Mouse (Mus musculus): ENCODE results near the gene 9930022D16Rik. TPM values are rescaled to one million over a fixed set of nuclear protein-coding genes. Genes with fewer than 3 reads are reported as not detected.

9930022D16Rik gene
- total RNA-seq (2022), result not detected

DNA sequence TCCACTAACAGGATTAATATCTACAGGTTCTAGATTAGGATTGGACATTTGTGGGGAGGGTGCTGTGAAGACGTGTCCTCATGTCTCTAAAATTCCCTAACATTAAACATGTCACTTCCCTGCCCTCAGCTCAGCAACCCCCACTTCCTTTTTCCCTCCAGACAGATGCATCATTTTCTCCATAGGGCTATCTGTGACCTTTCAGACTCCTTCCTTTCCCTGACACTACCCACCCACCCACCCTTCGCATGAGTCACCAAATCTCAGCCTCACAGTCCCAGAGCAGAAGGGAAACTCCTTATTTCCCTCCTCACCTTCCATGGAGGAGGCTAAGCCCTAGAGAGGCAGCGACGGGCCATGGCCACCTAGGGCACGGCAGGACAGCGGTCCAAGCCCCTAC, at the start of gene 9930022D16Rik:
9930022D16Rik (plus strand) TSS at position 301 of the 400 bp plus-strand sequence.
- no peak for DNase-seq (ENCODE audit: low spot score)

DNA sequence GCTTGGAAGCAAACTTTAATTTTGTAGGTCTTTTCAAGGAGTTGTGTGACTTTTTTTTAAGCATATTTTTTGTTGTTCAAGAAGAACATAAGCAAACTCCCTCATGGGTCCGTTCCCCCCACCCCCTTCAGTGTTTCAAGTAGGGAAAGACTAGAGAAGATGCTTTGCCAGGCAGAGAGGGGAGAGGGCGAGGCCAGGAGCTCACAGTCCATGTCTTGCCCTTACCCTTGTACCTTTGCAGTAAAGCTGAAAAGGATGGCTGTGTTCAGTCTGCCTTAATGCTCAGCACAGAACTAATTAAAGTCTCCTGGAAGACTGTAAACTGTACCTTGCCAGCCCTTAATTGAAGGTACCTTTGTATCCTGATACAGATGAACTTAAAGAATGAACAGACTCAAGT, 49.4 kb upstream of the 9930022D16Rik start:
- DNase-seq (ENCODE audit: low spot score), result no peak

DNA sequence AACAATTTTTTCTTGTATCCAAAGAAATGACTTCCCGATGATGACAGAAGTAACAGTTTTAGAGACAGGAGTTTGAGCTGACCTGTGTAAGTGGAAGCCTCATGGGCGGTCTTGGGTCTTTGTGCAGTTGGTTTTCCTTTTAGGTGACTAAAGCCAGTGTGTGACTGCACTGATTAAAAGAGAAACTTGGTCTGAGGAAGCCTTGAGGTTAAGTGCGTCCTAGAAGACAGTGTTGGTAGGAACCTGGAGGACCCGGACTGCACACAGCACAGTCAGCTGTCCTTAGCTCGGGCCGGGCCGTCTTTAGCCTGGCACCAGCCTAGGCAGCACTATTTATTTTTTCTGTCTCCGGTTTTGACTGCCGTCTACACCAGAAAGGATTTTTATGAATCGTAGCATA, 48.8 kb upstream of the 9930022D16Rik start:
- DNase-seq (ENCODE audit: low spot score), result no peak

DNA sequence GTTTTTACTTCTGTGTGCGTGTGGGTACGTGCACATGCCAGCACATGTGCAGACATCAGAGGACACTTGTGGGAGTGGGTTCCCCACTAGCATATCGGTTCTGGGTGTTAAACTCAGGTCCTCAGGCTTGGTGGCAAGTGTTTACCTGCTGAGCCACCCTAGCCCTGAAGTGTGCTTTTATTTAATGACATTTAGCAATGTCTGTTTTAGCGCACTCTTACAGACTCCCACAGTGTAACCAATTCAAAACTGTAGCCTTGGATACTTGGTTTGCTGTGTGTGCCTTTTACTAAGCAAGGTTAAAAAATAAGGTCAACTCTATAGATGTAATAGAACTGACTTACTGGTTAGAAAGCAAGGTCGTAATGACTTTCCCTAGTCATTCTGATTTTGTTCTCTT, 47.9 kb upstream of the 9930022D16Rik start:
- no peak for DNase-seq (ENCODE audit: low spot score)

DNA sequence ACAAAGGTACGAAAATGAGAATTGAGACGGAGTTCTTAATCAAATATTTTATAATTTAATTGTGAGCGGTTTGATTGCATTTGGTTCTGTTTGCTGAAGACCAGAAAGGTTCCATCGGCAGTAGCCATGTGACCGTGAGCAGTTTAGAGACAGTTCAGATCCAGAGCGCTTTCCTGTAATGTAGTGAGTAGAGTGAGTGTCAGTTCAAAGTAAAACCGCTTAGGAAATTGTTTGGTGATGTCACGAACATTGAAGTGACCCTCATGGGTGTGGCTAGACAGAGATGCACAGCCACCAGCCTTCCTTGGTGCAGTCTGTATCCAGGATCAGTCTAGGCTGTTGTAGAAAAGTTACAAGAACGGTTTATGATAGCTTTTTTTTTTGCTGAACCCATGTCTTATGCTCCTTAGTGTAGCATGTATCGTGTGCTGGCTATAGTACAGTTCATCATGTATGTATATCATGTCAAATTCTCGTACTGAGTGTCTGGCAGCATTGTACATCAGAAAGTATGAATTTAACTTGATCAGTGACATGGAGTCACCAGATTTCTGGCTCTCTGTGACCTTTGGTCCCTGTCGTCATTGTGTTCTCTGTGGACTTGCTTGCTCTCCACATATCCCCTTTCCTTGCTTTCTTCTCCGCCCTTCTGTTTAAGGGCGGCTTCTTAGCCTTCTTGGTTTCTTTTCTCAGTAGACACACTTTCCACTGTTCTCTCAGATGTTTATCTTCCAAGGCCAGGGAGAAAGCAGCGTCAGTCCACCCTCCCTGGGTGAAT, 46.7 kb upstream of the 9930022D16Rik start:
- DNase-seq (ENCODE audit: low spot score), result no peak

DNA sequence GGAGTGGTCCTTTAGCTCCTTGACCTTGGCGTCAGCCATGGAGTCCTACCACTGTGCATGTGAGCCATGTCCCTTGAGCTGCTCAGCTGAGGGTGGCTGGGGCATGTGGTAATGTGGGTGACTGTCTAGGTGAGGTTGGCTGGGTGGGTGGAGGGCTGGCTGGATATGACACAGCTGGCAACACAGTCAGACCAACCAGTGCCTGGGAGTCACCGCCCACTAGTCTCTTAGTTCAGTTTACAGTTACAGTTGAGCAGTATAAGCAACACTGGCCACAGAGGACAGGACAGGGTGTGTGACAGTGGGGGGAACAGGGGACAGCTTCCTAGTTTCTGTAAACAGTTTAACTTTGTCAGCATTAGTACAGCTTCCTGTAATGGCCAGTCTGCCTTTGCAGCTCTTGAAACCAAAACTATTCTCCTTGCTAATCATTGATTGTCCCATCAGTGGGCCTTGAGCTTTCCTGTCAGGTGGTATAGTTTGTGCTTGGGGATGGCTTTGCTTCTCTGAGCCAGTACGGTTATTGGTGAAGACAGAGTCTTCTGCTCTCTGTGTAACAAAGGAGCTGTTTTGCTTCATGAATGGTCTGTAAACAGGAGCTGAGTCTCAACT, 44.6 kb upstream of the 9930022D16Rik start:
- no peak for DNase-seq (ENCODE audit: low spot score)

DNA sequence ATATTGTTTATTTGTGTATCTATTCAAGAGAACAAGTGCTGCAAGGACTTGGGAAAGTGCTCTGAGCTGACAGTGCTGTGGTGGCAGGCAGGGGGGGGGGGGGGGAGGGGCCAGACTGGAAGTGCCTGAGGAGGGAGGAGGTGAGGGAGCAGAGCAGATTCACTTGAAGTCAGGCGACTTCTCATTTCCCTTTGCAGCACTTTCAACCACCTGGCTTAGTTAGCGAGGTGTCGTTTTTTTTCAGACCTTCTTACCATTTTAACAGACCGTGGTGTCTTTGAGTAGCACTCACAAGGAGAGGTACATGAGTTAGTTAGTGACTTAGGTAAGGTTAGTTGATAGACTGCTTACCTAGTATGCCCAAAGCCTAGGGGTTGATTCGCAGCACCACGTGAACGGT, 38.3 kb upstream of the 9930022D16Rik start:
- DNase-seq (ENCODE audit: low spot score), result no peak

DNA sequence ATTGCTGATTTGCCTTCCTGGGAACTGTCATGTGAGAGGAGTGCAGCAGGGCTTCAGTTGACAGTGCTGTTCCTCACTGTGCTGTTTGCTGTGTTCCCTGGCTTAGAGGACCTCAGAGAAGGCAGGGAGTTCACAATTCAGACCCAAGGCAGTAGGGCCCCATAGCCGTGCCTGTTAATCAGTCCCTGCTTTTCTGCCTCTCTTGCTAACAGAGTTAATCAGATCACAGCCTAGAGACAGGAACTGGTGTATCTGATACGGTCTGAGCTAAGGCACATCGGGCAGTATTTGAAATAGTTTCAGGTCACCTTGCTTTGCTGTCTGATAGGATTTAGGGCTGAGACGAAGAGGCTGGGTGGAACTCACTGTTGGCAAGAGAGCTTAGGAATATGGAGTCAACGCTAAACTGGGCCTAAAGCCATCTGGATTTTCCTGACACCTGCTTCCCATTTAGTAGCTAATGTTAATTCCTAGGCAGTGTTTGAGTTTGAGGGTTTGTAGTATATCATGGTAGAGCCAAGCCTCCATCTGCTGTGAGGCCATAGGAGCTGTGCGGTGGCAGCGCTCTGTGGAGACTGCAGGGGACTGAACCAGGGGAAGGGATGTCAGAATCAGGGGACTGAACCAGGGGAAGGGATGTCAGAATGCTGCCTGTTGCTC, 37.1 kb upstream of the 9930022D16Rik start:
- no peak for DNase-seq (ENCODE audit: low spot score)

DNA sequence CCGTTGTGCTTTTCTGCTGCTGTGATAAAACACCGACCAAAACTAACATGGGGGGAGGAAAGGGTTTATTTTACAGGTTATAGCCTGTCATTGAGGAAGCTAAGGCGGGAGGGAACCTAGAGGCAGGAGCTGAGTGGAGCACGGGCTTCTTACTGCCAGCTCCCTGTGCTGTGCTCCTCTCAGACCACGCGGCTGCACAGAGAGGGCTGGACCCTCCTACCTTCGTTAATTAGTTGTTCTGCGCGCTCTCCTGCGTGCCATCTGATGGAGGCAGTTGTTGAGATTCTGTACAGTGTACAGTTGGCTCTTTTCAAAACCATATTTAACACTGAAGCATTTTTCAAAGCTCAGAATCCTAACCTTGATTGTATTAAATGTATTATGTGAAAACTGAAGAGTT, 36.2 kb upstream of the 9930022D16Rik start:
- no peak for DNase-seq (ENCODE audit: low spot score)

DNA sequence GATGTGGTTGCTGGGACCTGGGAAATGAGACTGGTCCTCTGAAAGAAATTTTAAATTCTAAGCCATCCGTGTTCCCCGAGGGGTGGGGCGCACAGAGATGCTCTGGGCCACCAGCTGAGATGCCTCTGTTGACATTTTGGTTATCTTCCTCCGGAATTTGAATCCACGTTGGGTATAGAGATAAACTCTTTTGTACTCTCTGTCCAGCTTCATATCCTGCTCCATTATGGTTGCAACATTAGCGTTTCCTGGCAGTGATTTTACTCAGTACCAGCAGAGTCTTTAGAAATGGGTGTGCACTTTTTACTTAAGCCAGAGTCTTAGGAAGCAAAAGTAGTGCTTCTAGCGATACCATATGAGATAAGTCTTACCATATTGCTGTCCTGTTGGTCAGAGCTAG, 35.7 kb upstream of the 9930022D16Rik start:
- no peak for DNase-seq (ENCODE audit: low spot score)

DNA sequence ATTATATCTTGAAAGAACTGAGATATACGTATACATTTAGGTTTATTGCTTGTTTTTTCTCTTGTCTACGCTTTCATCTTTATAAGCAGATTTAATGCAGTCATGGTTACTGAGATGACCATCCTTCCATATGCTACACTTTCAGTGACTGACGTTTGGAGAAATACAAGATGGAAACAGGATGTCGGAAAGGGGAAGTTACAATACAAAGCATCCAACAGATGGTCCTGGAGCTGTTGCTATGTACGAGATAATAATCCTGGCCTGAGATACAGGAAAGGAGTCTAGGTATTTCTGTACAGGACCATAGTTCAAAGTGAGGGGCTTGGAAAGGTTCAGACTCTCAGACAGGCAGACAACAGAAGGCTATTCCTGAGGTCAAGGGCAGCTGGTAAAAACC, 33.1 kb upstream of the 9930022D16Rik start:
- no peak for DNase-seq (ENCODE audit: low spot score)

DNA sequence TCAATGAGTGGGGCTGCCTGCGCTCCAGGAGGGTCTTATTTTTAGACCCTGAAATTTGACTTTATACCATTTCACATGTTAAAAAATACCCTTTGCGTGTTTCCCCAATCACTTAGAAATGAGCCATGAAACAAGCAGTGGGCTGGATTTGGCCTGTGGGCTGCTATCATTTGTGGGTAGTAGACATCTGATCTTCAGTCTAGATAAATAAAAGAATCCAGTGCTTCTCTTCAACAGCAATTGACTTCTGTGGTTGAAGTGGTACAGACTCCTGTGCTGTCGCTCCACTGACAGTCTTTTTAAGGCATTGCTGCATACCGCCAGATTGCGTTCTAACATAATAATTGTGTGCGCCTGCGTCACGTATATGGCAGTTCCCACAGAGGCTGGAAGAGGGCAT, 28.4 kb upstream of the 9930022D16Rik start:
- DNase-seq (ENCODE audit: low spot score), result no peak

DNA sequence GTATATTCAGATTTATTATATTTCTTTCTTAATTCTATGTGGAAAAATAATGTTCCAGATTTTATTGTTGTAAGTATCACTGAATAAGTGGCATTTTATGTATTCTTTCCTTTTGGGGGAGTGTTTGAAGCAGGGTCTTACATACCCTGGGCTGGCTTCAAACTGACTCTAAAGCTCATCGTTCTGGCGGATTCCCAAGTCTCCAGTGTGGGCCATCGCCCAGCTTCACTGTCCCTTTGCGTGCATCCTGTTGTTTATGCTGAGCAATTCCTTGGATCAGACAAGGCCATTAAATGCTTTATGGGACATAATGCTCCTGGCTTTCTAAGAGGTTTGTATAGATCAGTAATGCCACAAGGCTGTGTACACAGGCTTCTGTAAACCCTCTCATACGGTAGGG, 24.7 kb upstream of the 9930022D16Rik start:
- no peak for DNase-seq (ENCODE audit: low spot score)

DNA sequence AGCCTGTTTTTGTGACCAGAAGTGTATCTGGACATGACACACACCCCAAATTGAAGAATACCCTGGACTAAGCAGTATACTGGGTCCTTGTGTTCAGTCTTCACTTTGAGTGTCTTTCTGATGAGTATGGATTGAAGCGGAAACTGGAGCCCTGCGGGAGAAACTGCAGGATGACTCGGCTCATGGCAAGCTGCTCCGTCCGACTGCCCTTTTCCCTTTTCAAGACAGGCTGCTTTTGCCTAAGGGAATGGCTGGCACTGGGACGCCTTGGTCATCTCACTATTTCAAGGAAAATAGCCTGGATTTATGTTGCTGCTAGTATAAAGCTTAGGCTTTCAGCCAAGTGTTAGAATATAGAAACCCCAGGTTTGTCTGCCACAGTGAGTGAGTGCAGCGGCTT, 22.5 kb upstream of the 9930022D16Rik start:
- DNase-seq (ENCODE audit: low spot score), result no peak

DNA sequence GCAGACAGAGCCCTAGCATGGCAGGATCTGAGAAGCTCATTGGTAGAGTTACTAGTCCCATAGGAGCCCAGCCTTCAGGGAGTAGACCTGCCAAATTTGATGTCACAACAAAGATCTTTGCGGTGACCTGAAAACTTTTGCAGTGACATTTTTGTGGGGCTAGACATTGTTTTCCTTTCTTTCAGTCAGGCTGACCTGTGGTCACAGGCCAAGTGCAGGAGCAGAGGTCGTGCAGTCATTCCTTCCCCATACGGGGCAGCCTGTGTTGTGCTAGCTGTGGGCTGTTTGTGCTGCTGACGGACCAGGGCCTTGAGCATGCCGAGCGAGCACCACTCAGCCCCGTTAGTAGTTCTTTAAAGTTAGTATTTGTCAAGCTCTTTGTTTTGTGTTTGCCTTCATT, 22.0 kb upstream of the 9930022D16Rik start:
- no peak for DNase-seq (ENCODE audit: low spot score)

DNA sequence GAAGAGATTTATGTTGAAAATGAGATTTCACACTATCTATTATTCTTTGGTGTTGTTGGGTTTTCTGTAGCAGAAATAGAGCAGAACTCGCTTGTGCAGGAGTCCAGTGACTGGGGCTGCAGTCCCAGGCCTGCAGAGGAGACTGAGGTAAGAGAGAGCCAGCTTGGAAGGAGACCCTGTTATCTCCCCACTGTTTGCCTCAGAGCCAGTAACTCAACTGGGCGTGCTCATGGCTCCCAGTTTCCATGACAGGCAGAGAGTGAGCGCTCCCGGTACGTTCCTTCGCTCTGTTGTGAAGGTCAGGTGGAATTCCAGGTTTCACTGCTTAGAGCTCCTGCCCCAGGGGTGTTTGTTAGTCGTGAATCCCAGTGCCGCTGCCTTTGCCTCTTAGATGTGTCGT, 21.1 kb upstream of the 9930022D16Rik start:
- no peak for DNase-seq (ENCODE audit: low spot score)

DNA sequence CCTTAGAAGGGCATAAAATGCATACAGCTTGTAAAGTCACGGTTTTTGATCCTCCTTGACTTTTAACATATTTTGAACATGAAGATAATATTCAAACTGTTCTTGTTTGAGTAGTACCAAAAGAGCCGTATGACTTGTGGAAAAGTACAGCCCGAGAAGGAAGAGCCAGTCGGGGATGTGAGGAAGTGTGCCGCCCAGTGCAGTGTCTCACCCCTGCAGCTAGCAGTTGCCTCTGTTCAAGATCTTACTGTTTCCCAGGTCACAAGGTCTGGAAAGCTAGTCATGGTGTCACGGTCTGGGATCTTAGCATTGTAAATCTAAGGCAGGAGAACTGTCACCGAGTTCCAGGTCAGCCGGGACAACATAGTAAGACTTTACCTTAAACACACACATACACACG, 19.0 kb upstream of the 9930022D16Rik start:
- DNase-seq (ENCODE audit: low spot score), result no peak

DNA sequence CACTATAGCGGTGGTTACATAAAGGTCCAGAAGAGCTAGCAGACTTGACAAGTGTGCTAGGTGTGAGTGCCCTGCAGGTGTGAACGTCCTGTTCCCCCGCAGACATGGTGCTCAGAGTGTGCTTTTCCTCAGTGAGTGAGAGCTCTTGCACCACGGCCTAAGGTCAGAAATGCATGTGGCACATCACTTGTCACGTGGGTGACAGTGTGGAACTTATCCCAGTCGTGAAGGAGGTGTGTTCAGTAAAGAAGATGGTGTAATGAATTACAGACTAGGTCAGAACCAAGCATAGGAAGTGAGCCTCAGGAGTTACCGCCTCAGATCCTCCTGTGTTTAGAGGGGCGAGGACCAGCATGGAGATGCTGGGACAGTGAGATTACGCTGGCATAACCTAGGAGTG, 18.4 kb upstream of the 9930022D16Rik start:
- DNase-seq (ENCODE audit: low spot score), result no peak

DNA sequence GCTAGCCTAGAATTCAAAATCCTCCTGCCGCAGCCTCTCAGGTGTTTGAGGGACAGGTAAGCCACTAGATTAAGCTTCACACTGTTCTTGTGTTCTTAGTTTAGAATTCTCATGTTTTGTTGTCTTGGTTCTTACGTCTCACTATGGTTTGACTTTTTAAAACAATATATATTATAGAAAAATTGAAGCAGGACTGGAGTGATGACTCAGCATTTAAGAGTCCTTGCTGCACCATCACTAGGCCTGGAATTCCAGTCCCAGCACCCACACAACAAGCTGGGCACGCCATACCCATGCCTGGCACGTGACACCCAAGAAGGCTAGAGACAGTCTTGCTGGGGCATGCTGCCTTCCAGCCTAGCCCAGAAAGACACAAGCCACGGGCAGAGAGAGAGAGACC, 7.3 kb upstream of the 9930022D16Rik start:
- DNase-seq (ENCODE audit: low spot score), result no peak

DNA sequence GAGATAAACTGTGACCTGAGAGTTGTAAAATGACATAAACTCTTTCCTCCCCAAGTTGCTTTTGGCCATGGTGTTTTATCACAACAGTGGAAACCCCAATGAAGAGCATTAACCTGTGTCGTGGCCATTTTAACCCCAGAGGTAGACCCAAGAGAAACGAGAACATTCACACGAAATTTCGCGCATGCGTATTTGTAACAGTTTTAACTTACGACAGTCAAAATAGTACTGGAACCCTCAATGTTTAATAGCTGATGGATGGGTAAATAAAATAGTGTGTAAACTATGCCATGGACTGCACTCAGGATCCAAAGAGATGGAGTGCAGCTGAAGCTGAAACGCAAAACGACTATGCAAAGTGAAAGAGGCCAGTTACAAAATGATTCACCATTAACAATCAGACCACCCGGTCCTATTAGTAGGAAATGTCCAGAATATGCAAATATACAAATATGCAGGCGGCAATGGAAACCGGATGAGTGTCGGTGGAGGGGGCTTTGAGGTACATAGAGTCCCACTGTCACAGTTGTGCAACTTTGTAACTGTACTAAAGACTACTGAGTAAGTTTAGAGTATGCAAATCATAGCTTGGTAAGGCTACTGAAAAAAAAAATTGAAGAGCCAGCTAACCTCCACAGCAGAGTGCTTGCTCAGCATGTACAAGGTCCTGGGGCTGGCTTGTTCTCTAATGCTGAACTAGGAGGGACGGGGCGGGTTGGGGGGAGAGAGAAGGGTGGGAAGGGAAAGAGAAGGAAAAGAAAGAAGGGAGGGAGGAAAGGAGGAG, 3.3 kb upstream of the 9930022D16Rik start:
- DNase-seq (ENCODE audit: low spot score), result no peak

DNA sequence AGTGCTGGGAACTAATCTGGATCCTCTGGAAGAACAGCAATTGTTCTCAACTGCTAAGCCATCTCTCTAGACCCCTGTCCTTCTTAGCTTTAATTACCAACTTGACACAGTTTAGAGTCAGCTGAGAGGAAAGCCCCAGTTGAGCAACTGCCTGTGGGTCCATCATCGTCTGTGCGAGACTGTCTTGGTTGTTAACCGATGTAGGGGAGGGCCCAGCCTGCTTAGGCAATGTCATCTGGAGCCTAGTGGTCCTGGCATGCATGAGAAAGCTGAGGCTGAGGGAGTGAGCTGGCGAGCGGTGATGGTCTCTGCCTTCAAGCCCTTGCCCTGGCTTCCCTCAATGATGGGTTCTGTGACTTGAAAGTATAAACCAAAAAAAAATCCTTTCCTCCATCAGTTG, 1.1 kb downstream of the 9930022D16Rik start:
- DNase-seq (ENCODE audit: low spot score), result no peak

DNA sequence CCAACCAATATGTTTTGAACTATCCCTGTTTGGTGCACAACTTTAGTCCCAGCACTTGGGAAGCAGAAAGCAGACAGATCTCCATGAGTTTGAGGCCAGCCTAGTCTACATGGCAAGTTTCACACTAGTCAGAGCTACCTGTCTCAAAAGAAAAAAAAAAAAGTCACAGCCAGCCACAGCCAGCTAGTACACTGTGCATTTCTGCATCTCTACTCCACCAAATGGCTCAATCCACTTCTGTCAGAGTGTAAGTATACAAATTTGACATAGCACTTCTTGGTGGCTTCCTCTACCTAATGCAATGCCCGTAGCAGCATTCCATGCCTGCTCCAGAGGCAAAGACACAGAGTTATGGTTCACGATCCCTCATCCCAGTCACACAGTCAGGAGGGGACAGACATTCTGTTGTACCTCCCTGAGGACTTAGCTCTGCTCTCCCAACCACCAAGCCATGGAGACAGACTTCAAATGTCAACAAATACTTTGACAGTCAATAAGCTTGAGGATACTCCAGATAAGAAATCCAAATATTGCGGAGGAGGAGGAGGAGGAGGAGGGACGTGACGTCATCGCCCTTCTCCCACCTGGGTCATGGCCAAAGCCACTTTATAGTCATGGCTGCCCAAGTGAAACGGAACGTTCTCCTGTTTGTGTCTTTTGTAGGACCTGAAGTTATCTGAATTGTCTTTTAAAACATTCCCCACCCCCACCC, 3.1 kb downstream of the 9930022D16Rik start:
- no peak for DNase-seq (ENCODE audit: low spot score)
